Comparison of ENCODE assay signal across 14 mouse cellular contexts in the genomic region with DNA sequence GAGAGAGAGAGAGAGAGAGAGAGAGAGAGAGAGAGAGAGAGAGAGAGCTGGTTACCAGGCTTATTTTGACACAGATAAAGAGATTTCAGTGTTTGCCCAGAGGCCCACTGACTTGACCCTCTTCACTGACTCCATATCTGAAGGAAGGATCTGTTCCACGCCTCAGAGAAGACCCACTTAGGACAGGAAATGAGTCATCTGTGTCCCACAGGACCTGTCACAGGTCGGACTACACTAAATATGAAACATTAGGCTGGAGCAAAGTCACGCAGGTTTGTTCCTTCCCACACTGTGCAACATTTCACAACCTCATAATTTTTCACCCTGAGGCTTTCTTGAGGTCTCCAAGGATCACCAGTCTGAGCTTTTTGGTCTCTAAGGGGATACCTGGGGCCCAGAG.
"Had no signal": no experiment of that assay in that cellular context is flagged by ENCODE, and none has a peak within 500 bp of the region (broad histone marks: within the 10 kb centered on the region; RNA-seq: fewer than 3 reads in every experiment).

No protein-coding gene starts in this region.

- H3K9ac ChIP-seq: limb, embryonic 12.5 days; liver, embryonic 13.5 days; midbrain, embryonic 15.5 days; neural tube, embryonic 12.5 days; stomach, embryonic 15.5 days had no signal

- H3K27ac ChIP-seq: kidney, postnatal 0 days; layer of hippocampus, adult 2 months; limb, embryonic 12.5 days; liver, embryonic 13.5 days; midbrain, embryonic 15.5 days; neural tube, embryonic 12.5 days; stomach, embryonic 15.5 days had no signal

- H3K36me3 ChIP-seq: limb, embryonic 12.5 days; liver, embryonic 13.5 days; midbrain, embryonic 15.5 days; neural tube, embryonic 12.5 days; stomach, embryonic 15.5 days had no signal

- H3K4me1 ChIP-seq: limb, embryonic 12.5 days; midbrain, embryonic 15.5 days; neural tube, embryonic 12.5 days; stomach, embryonic 15.5 days had no signal

- ATAC-seq: lung, postnatal 0 days; midbrain, embryonic 15.5 days had no signal

- H3K9me3 ChIP-seq: limb, embryonic 12.5 days; liver, embryonic 13.5 days; midbrain, embryonic 15.5 days; neural tube, embryonic 12.5 days; stomach, embryonic 15.5 days had no signal

- DNase-seq: kidney, postnatal 4 days; liver, embryonic 13.5 days; lung, adult 2 months; lung, postnatal 4 days; thymus, adult 2 months; thymus, postnatal 25 days had no signal

- H3K4me2 ChIP-seq: limb, embryonic 12.5 days; midbrain, embryonic 11.5 days; midbrain, embryonic 15.5 days; neural tube, embryonic 12.5 days; stomach, embryonic 15.5 days had no signal

- H3K27me3 ChIP-seq: limb, embryonic 12.5 days; liver, embryonic 13.5 days; midbrain, embryonic 15.5 days; neural tube, embryonic 12.5 days; stomach, embryonic 15.5 days had no signal

- H3K4me3 ChIP-seq: layer of hippocampus, adult 2 months; limb, embryonic 12.5 days; liver, embryonic 13.5 days; midbrain, embryonic 15.5 days; neural tube, embryonic 12.5 days; stomach, embryonic 15.5 days had no signal
